Mouse (Mus musculus) hindbrain, embryonic 16.5 days (tissue): ENCODE measurements around the gene Olfr1111. TPM values are rescaled to one million over a fixed set of nuclear protein-coding genes. Genes with fewer than 3 reads are reported as not detected.
"Not testable (repeated sequence)": the region's sequence is repeated elsewhere in the genome, so short reads cannot be mapped to it uniquely, and the experiment has no call there.

Source experiments
- ATAC-seq: fragments of 200-750 bp; cut with Nextera tagmentation; 2 replicates; pipeline ENCODE4 v1.8.0; 2017; ENCODE audit warnings: moderate TSS enrichment, moderate library complexity
- H3K27ac ChIP-seq: fragments of 300-500 bp; sonication (generic); 2 replicates; pipeline ENCODE4 v1.5.1; 2014; ENCODE audit warnings: low read depth, mild to moderate bottlenecking, control low read depth, low read length, moderate library complexity
- H3K27me3 ChIP-seq: fragments of 300-500 bp; sonication (generic); replicated peaks from 2 replicates; pipeline ENCODE4 v1.6.1; 2014; ENCODE audit warnings: low read length; ENCODE audit not compliant: control insufficient read depth, insufficient read depth
- H3K36me3 ChIP-seq: fragments of 300-500 bp; sonication (generic); 2 replicates; pipeline ENCODE4 v1.6.1; 2014; ENCODE audit warnings: mild to moderate bottlenecking, low read length, moderate library complexity, mixed read lengths; ENCODE audit not compliant: control insufficient read depth, insufficient read depth
- H3K4me1 ChIP-seq: fragments of 300-500 bp; sonication (generic); 2 replicates; pipeline ENCODE4 v1.6.1; 2014; ENCODE audit warnings: low read depth, low read length; ENCODE audit not compliant: control insufficient read depth, insufficient read depth
- H3K4me2 ChIP-seq: fragments of 300-500 bp; sonication (generic); 2 replicates; pipeline ENCODE4 v1.6.1; 2014; ENCODE audit warnings: mild to moderate bottlenecking, low read length, control low read depth, moderate library complexity
- H3K4me3 ChIP-seq: fragments of 300-500 bp; sonication (generic); 2 replicates; pipeline ENCODE4 v1.5.1; 2014; ENCODE audit warnings: mild to moderate bottlenecking, low read length, control low read depth, moderate library complexity
- H3K9ac ChIP-seq: fragments of 300-500 bp; sonication (generic); 2 replicates; pipeline ENCODE4 v1.6.1; 2014; ENCODE audit warnings: low read depth, mild to moderate bottlenecking, control low read depth, low read length, moderate library complexity
- H3K9me3 ChIP-seq: fragments of 300-500 bp; sonication (generic); 2 replicates; pipeline ENCODE4 v1.6.1; 2014; ENCODE audit warnings: mild to moderate bottlenecking, low read length, moderate library complexity; ENCODE audit not compliant: control insufficient read depth
- WGBS: fragments of 180-500 bp; shearing (Covaris S2); extraction: QIAGEN DNeasy Blood & Tissue Kit; methylation state at CpG from one replicate; pipeline ENCODE4 v1.1.7; 2014; 5-methylcytosine and 5-hydroxymethylcytosine counted together
- polyA plus RNA-seq: library from polyadenylated mRNA; unstranded; fragments of >200 nt; fragmentation: Nextera tagmentation; extraction: Ambion mirVana; gene quantifications from 2 replicates; pipeline ENCODE4 v1.2.1, GENCODE M21; 2015

The Olfr1111 gene
- polyA plus RNA-seq, result not detected in 2 replicates

GRCm38 (mm10) chr2:87152524-87152923 lies at the start of gene Olfr1111:
Gene Olfr1111, minus strand, starts transcription at chr2:87152624.
- no peaks in the 10 kb centered on the region for H3K9me3 ChIP-seq
- no peak for ATAC-seq
- no peak within 1 kb of the TSS for H3K9ac ChIP-seq
- no peaks in the 10 kb centered on the region for H3K4me1 ChIP-seq
- no peaks in the 10 kb centered on the region for H3K36me3 ChIP-seq
- no peak within 1 kb of the TSS for H3K4me3 ChIP-seq
- H3K27ac ChIP-seq, result no peak within 1 kb of the TSS
- no peaks in the 10 kb centered on the region for H3K27me3 ChIP-seq
- no peak within 1 kb of the TSS for H3K4me2 ChIP-seq

DNA sequence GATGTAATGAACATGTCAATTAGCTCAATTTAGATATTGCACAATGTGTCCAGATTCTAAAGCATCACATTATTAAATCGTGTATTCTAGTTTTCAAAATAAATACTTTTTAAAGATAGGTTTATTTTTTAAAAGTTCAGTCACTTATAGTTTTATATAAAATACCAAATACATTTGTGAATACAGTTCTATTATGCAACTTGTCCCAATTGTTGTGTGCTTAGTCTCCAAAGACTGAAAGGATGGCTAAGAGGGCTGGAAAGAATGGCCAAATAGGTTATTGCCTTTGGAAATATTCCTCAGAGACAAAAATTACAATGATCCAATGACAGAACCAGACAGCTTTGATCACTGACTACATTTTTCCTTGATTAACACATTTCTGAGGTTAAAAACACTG lies 35.1 kb upstream of the Olfr1111 start, which contains the start of gene Olfr1112:
Gene Olfr1112 (plus strand): TSS at position 301 of the 400 bp plus-strand sequence.
- Histone ChIP-seq H3K4me2 (no peak within 1 kb of the TSS), H3K9ac (no peak within 1 kb of the TSS), H3K27ac (no peak within 1 kb of the TSS), H3K4me1 (no peaks in the 10 kb centered on the region), H3K4me3 (no peak within 1 kb of the TSS), H3K27me3 (no peaks in the 10 kb centered on the region), H3K9me3 (no peaks in the 10 kb centered on the region), H3K36me3 (no peaks in the 10 kb centered on the region)
- 93% methylated on average over 1 of the region's 1 CpGs for WGBS
- ATAC-seq, result no peak

DNA sequence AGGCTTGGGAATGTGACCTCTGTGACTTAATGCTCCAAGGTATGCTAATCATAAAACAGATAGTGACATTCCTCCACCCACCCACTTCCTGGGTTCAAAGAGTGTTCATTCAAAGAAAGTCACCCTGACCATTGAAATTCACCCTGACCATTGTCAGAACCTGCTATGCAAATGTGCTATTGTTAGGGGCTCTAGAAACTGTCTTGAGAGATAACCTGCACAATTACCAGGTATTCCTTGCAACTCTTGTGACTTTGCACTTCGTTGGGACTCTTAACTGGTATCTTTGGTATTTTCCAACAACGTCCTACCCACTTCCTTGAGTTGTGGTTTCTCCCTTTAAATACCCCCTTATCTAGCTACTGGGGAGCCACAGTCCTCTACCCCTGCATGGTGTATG lies 15.3 kb upstream of the Olfr1111 start:
- 87% methylated on average over 2 of the region's 2 CpGs for WGBS
- not testable (repeated sequence) for ATAC-seq

GRCm38 (mm10) chr2:87140200-87140599 lies 12.2 kb downstream of the Olfr1111 start, which contains the start of gene Olfr1110:
Gene Olfr1110, minus strand, starts transcription at chr2:87140300.
- H3K4me1 ChIP-seq, result no peaks in the 10 kb centered on the region
- no peaks in the 10 kb centered on the region for H3K9me3 ChIP-seq
- WGBS, result 89% methylated on average over 1 of the region's 1 CpGs
- H3K9ac ChIP-seq, result no peak within 1 kb of the TSS
- no peak within 1 kb of the TSS for H3K27ac ChIP-seq
- H3K27me3 ChIP-seq, result no peaks in the 10 kb centered on the region
- H3K4me3 ChIP-seq, result no peak within 1 kb of the TSS
- H3K36me3 ChIP-seq, result no peaks in the 10 kb centered on the region
- no peak for ATAC-seq
- no peak within 1 kb of the TSS for H3K4me2 ChIP-seq

More for the DNA sequence above, 15.3 kb upstream of the Olfr1111 start:
- H3K27ac ChIP-seq, H3K9ac ChIP-seq, H3K4me3 ChIP-seq, H3K4me1 ChIP-seq, H3K9me3 ChIP-seq, H3K27me3 ChIP-seq, H3K36me3 ChIP-seq, H3K4me2 ChIP-seq: not testable (repeated sequence)

DNA sequence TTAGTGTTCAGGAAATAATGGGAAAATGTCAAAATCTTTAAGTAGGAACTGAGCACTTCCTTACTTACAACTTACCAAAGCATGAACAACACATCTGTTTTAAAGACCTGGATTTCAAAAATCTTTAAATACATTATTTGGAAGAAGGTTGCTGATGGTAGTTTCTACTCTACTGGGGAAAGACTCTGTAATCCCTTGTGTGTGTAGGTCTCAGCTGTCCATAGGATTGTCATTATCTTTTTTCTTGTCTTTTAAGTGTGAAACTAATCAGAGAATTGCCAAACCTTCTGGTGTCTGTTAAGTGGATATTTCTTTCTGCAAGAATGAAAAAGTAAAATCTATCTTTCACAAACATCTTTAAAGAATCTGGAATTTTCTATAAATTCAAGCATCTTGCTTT lies 38.0 kb downstream of the Olfr1111 start, which contains the start of gene Olfr259:
Gene Olfr259 (minus strand): TSS at position 101 of the 400 bp plus-strand sequence.
- Histone ChIP-seq H3K4me2 (no peak within 1 kb of the TSS), H3K9me3 (no peaks in the 10 kb centered on the region), H3K4me3 (no peak within 1 kb of the TSS), H3K36me3 (no peaks in the 10 kb centered on the region), H3K27ac (no peak within 1 kb of the TSS), H3K9ac (no peak within 1 kb of the TSS), H3K4me1 (no peaks in the 10 kb centered on the region), H3K27me3 (no peaks in the 10 kb centered on the region)
- ATAC-seq, result no peak

Other genes starting within 250 kb of the Olfr1111 start
- gene Olfr1098, start 228.1 kb downstream of the Olfr1111 start, polyA plus RNA-seq, result not detected in 2 replicates
- gene Olfr1099, start 191.9 kb downstream of the Olfr1111 start, polyA plus RNA-seq, result not detected in 2 replicates
- not detected in 2 replicates for gene Olfr1100, start 172.7 kb downstream of the Olfr1111 start, polyA plus RNA-seq
- not detected in 2 replicates for gene Olfr1101, start 161.4 kb downstream of the Olfr1111 start, polyA plus RNA-seq
- gene Olfr1102, start 154.2 kb downstream of the Olfr1111 start, polyA plus RNA-seq, result not detected in 2 replicates
- gene Olfr1104, start 125.5 kb downstream of the Olfr1111 start, polyA plus RNA-seq, result not detected in 2 replicates
- gene Olfr1105, start 116.1 kb downstream of the Olfr1111 start, polyA plus RNA-seq, result not detected in 2 replicates
- gene Olfr1106, start 100.4 kb downstream of the Olfr1111 start, polyA plus RNA-seq, result not detected in 2 replicates
- not detected in 2 replicates for gene Olfr1107, start 76.8 kb downstream of the Olfr1111 start, polyA plus RNA-seq
- gene Olfr1109, start 56.6 kb downstream of the Olfr1111 start, polyA plus RNA-seq, result not detected in 2 replicates
- not detected in 2 replicates for gene Olfr259, start 38.1 kb downstream of the Olfr1111 start, polyA plus RNA-seq
- gene Olfr1110, start 12.3 kb downstream of the Olfr1111 start, polyA plus RNA-seq, result not detected in 2 replicates
- gene Olfr1112, start 35.2 kb upstream of the Olfr1111 start, polyA plus RNA-seq, result not detected in 2 replicates
- not detected in 2 replicates for gene Olfr1113, start 56.3 kb upstream of the Olfr1111 start, polyA plus RNA-seq
- not detected in 2 replicates for gene Olfr1115, start 95.4 kb upstream of the Olfr1111 start, polyA plus RNA-seq
- not detected in 2 replicates for gene Olfr1116, start 114.9 kb upstream of the Olfr1111 start, polyA plus RNA-seq
- gene Olfr1118, start 155.0 kb upstream of the Olfr1111 start, polyA plus RNA-seq, result not detected in 2 replicates
- not detected in 2 replicates for gene Olfr1120, start 202.2 kb upstream of the Olfr1111 start, polyA plus RNA-seq
- gene Olfr1121, start 217.3 kb upstream of the Olfr1111 start, polyA plus RNA-seq, result not detected in 2 replicates
- not detected in 2 replicates for gene Olfr1122, start 233.2 kb upstream of the Olfr1111 start, polyA plus RNA-seq